Mouse (Mus musculus): Measurements from ENCODE around the gene Ppfia3.

DNA sequence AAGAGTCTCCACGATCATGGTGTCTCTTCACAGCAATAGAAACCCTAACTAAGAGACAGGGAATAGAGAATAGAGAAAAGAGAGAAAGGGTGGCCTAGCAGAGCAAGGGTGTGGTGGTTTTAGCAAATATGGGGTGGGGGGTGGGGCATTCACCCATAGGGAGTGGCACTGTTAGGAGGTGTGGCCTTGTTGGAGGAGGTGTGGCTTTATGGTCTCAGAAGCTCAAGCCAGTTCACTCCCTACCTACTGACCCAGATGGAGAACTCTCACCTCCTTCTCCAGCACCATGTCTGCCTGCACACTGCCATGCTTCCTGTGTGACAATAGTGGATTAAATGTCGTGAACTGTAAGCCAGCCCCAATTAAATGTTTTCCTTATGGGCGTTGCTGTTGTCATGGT lies 69.3 kb downstream of the Ppfia3 start:
- TF ChIP-seq CTCF (IDR thresholded peaks at IDR 0.05), result no peak
- TF ChIP-seq POLR2A (IDR thresholded peaks at IDR 0.05; ENCODE audit: insufficient read depth, low read depth, low read length), result no peak
